Mouse (Mus musculus) Patski (cell line): Measurements from ENCODE around the gene Alg1. TPM values are rescaled to one million over a fixed set of nuclear protein-coding genes. Genes with fewer than 3 reads are reported as not detected.

Experiments used
- ATAC-seq: fragments of 100-300 bp; one replicate; pipeline ENCODE4 v1.8.0; 2021
- CTCF ChIA-PET: fragments of 350-600 bp; sonication (Branson Sonifier 250); formaldehyde crosslinking; loops from one replicate; lab custom pipeline; 2022; ENCODE audit warnings: inconsistent platforms; lab: Charles Lee
- POLR2A ChIA-PET: fragments of 350-600 bp; sonication (Branson Sonifier 250); formaldehyde crosslinking; loops from one replicate; lab custom pipeline; 2022; ENCODE audit warnings: antibody characterized with exemption, inconsistent platforms; lab: Charles Lee
- DNase-seq: peaks from one replicate; pipeline ENCODE4 v3.0.0-alpha.2; 2011; ENCODE audit warnings: low read depth, low spot score
- H3K27me3 ChIP-seq: fragments of 371-371 bp; one replicate; pipeline ENCODE4 v1.5.1; 2021
- CTCF ChIP-seq: fragments of 100-300 bp; IDR thresholded peaks from one replicate; pipeline ENCODE4 v1.5.1; 2021
- in situ Hi-C: fragments of 300-500 bp; cut with MboI; formaldehyde crosslinking; loops from 3 replicates; pipeline ENCODE4 v1.11.1; 2018; ENCODE audit warnings: low pct_unique_long_range_greater_than_20kb, mixed read lengths
- polyA plus RNA-seq: library from polyadenylated mRNA; unstranded; gene quantifications from one replicate; pipeline ENCODE4 v1.2.3, GENCODE M21; 2021

The Alg1 gene
- polyA plus RNA-seq, 1 experiment from 2014 or later = 37.4 TPM

DNA sequence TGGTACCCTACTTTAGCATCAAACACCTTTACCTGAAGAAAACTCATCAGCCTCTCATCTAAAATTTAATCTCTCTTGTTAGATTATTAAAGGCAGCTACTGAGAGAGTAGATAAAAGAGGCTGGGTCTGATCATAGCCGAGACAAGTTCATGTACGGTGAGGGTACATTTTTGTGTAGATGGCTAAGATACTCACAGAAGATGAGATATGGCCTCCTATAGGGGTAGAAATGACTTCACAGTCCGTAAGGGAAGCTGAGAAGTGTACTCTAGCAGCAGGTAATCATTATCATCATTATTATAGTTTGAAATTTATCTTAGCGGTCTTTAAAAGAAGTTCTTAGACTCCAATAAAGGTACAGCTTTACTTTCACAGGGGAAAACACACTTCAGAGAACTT lies 439 bp upstream of the Alg1 start:
- CTCF ChIA-PET = interaction anchor here (0.8 to 1.5 kb wide), 3 partner anchors 13 to 30 kb away, joined by 3 to 4 read pairs (median 3); no protein-coding TSS in a partner anchor
- POLR2A ChIA-PET = no interaction called here
- peaks cover 10% of the 10 kb centered on the region for H3K27me3 ChIP-seq
- in situ Hi-C loops = no loop called here
- TF ChIP-seq CTCF = no peak
- ATAC-seq (no peak), DNase-seq (no peak)

DNA sequence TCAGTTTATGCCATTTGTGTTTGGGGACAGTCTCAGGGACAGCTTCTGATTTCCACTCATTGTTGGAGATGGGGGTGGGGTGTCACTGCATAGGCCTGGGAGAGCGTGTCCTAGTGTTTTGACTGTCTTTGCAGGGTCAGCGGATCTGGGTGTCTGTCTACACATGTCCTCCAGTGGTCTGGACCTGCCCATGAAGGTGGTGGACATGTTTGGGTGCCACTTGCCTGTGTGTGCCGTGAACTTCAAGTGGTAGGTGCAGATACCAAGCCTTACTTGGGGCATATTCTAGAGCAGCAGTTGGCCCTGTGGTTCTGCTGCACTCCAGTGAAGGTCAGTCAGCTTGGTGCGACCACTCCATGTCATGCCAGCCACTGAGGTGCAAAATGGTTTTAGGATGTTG lies 8.9 kb downstream of the Alg1 start:
- ATAC-seq (no peak), DNase-seq (no peak)
- no peaks in the 10 kb centered on the region for H3K27me3 ChIP-seq
- no peak for TF ChIP-seq CTCF
- ChIA-PET POLR2A (no interaction called here), CTCF (interaction anchor here (1.0 to 4.3 kb wide), 2 partner anchors 12 to 36 kb away, joined by 3 to 52 read pairs; partner anchors contain the start of gene Eef2kmt)
- in situ Hi-C loops = no loop called here

DNA sequence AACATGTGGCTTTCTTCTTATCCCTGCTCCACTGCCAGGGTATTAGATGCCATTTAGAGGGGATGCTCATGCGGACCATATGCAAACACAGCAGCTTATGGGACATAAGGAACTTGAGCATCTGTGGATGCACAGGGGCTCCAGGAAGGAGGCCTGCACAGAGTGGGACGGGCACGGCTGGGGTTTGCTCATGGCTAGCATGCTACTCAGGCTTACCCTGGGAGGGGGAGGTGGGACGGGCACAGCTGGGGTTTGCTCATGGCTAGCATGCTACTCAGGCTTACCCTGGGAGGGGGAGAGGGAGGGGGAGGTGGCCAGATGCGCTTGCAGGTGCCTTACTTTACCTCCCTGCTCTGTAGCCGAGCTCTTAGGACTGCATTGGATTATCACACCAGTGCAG lies 9.5 kb downstream of the Alg1 start:
- ATAC-seq (no peak), DNase-seq (no peak)
- no peak for TF ChIP-seq CTCF
- no peaks in the 10 kb centered on the region for H3K27me3 ChIP-seq
- POLR2A ChIA-PET = no interaction called here
- in situ Hi-C loops = no loop called here
- CTCF ChIA-PET = interaction anchor here (1.0 to 4.3 kb wide), 6 partner anchors 8 to 37 kb away, joined by 3 to 52 read pairs (median 6); partner anchors contain the start of gene Eef2kmt

DNA sequence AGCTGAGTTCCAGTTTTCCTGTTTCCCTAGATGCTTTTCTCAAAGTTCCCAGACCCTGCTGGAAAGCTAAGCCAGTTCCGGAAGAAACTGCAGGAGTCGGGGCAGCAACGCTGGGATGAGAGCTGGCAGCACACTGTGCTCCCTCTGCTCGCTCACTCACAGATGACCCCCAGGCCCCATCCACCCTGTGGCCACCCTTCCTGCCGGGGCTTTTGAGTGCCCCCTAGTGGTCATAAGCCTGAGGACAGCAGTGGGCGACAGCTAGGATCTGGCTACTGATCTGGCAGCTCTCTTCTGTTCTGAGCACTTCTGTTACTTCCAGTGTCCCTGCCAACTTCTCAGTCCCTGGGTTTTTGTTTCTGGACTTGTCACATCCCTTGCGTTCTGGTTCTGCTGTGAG lies 11.0 kb downstream of the Alg1 start:
- ATAC-seq = peak; percentile 87

DNA sequence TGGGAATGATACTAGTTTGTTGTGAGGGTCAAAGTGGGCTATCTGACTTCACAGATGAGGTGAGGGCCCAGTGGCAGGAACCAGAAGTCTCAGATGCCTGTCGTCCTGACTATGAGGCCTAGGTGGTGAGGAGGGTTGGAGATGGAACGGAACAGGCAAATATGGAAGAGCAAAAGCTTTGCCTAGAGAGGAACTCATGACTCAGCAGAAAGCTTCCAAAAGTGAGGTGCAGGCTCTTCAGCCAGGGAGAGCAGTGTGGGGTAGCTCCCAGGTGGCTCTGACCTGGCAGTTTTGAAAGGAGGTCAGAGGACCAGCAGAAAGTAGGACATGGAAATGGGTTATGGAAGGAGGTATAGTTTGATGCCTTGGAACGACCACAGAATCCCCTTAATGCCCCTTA lies 17.5 kb downstream of the Alg1 start:
- no peak for DNase-seq
- in situ Hi-C loops = no loop called here
- CTCF ChIA-PET = no interaction called here
- POLR2A ChIA-PET = interaction anchor here (1.1 to 1.3 kb wide), 2 partner anchors 11 to 15 kb away, joined by 3 read pairs; no protein-coding TSS in a partner anchor
- TF ChIP-seq CTCF = no peak
- H3K27me3 ChIP-seq = no peaks in the 10 kb centered on the region
- no peak for ATAC-seq

More for the DNA sequence above, 11.0 kb downstream of the Alg1 start:
- in situ Hi-C loops = no loop called here
- POLR2A ChIA-PET = interaction anchor here (0.6 to 1.3 kb wide), 2 partner anchors 10 to 190 kb away, joined by 3 to 5 read pairs; no protein-coding TSS in a partner anchor
- H3K27me3 ChIP-seq = no peaks in the 10 kb centered on the region
- CTCF ChIA-PET = interaction anchor here (0.8 to 4.3 kb wide), 8 partner anchors 10 to 44 kb away, joined by 3 to 52 read pairs (median 8); partner anchors contain the start of gene Eef2kmt
- DNase-seq = no peak
- no peak for TF ChIP-seq CTCF

DNA sequence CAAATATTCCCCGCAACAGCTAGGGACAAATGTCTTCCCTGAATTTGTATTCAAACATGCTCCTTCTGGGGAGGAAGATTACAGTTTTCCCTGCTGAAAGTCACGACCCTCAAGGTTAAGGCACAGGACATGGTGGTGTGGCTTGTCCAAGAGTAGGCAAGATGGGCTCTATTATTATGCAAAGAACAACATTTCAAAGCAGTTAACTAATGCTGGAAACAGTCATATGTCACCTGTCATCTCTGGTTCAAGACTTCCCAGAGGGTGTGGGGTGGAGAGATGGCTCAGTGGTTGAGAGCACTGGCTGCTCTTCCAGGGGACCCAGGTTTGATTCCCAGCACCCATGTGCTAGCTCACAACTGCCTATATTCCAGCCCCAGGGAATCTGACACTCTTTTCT lies 18.8 kb downstream of the Alg1 start:
- ATAC-seq (no peak), DNase-seq (no peak)
- TF ChIP-seq CTCF = no peak
- in situ Hi-C loops = no loop called here
- H3K27me3 ChIP-seq = no peaks in the 10 kb centered on the region
- ChIA-PET POLR2A (interaction anchor here (1.1 kb wide), 1 partner anchor 12 kb away, joined by 3 read pairs; no protein-coding TSS in a partner anchor), CTCF (interaction anchor here (4.1 kb wide), 1 partner anchor 8 kb away, joined by 52 read pairs; no protein-coding TSS in a partner anchor)

DNA sequence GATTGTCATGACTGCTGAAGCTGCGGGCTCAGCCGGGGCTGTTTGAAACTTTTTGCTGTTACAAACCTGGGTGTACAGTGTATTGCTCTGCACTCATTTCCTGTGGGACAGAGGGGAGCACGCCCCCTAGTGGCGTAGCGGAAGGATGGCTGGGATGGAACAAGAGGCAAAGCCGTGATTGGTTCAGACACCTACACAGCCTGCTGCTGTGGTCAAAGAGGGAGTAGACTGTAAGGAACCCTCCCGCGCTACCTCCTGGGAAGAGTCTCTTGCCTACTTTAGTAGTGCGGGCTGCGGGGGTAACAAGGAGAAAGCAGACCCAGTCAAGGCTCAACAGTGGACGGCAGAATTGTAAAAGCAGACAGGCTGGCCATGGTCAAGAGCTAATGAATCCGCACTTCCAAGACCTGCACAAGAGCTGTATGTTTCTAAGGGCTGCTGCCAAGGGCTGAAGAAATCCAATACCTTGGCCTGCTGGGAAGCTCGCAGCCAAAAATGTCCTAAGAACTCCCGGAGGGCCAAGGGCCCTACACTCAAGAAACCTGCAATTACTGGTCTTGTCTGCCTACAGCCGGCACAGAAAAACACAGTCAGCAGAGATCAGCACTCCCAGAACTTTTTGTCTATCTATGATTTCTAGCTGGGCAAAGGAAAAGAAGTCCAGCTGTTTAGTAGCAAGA lies 21.1 kb downstream of the Alg1 start:
- H3K27me3 ChIP-seq = no peaks in the 10 kb centered on the region
- TF ChIP-seq CTCF = no peak
- DNase-seq (peak; percentile 54), ATAC-seq (peak; percentile 77)
- ChIA-PET CTCF (interaction anchor here (0.6 to 4.1 kb wide), 11 partner anchors 11 to 53 kb away, joined by 3 to 52 read pairs (median 5); partner anchors contain the start of gene Nagpa), POLR2A (interaction anchor here (1.0 to 1.3 kb wide), 2 partner anchors 46 to 53 kb away, joined by 3 read pairs; no protein-coding TSS in a partner anchor)
- in situ Hi-C loops = no loop called here

DNA sequence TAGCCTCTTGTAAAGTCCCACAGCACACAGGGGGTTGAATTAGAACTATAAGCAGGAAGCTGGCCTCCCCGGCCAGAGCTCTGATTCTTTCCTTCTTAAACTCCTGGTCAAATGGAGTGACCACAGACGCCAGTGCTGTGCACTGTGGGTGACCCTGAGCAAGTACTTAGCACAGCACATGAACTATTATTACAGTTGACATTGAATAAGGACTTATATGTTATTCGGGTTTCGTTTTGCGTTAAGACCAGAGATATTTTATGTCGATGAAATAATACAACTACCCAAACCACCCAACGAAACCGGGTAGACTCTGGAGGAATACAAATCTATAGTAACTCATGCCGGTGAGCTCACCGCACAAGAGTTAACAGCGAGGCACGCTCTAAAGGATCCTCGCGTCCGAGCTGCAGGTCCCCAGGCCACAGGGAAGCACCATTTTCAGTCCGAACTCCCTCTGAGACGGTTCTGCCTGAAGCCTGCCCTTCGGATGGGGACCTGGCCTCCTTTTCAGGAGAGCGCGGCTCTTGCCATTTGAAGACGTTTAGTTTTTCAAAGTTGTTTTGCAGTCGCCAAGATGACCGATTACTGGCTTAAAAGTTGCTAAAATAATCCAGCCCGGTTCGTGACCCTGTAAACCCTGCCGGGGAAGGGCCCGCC lies 21.8 kb downstream of the Alg1 start:
- DNase-seq (peak; percentile 6), ATAC-seq (no peak)
- in situ Hi-C loops = no loop called here
- CTCF ChIA-PET = interaction anchor here (0.6 to 4.1 kb wide), 8 partner anchors 11 to 52 kb away, joined by 3 to 52 read pairs (median 6); partner anchors contain the start of gene Nagpa
- POLR2A ChIA-PET = interaction anchor here (1.0 to 1.3 kb wide), 2 partner anchors 47 to 53 kb away, joined by 3 read pairs; no protein-coding TSS in a partner anchor
- no peaks in the 10 kb centered on the region for H3K27me3 ChIP-seq
- TF ChIP-seq CTCF = no peak

DNA sequence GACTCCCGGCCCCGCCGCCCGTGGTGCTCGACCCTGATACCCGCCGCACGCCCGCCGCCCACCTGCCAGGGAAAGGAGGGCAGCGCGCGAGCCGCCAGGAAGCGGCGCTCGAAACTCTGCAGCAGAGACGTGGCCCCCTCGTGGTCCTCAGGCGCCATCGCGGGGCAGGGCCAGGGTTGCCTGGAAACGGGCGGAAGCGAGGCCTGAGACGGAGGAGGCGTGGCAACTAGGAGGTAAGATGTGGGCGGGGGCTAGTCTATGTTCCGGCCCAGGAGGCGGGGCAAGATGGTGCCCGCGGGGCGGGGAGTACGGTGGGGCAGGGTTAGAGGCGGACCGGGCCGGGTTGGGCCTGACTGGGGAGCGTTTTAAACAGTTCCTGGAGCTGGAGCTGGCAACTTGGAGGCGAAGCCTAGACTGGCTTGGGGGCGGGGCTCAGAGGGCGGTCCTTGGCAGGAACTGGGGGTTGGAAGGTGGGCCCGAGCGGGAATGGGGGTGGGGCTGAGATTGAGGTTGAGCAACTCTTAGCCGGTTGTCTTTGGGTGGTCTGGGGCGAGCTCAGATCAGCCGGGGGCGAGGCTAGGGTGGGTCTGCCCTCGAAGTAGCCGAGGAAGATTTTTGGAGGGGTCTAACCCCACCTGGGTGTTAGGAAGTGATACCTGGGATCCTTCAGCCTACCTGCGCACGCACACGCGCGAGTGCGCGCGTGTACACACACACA lies 22.5 kb downstream of the Alg1 start, which contains the start of gene Eef2kmt:
TSS of gene Eef2kmt (minus strand) at position 205 of the 718 bp plus-strand sequence.
- POLR2A ChIA-PET = interaction anchor here (1.3 kb wide), 1 partner anchor 54 kb away, joined by 3 read pairs; no protein-coding TSS in a partner anchor
- no peak for TF ChIP-seq CTCF
- in situ Hi-C loops = no loop called here
- CTCF ChIA-PET = interaction anchor here (4.1 kb wide), 1 partner anchor 12 kb away, joined by 52 read pairs; no protein-coding TSS in a partner anchor
- DNase-seq (peak; percentile 85), ATAC-seq (peak; percentile 91)
- H3K27me3 ChIP-seq = no peaks in the 10 kb centered on the region

DNA sequence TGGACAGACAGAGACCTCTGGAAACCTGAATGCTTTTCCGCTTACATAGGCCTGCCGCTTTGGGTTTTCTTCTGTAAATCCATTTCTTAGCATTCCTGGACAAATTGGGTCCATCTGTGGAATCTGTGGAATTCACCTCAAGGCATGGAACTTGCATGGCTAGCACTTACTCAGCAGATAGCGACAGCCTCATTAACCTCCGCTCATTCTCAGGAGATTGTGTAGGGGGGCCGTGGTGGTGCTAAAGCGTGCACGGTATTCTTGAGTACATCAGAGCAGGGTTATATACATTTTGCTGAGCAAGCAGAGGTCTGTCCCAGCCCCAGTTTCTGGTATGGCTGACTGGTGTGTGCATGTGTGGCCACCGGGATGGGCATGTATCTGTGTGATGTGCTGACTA lies 29.7 kb downstream of the Alg1 start:
- ATAC-seq (peak; percentile 90), DNase-seq (peak; percentile 33)
- no peaks in the 10 kb centered on the region for H3K27me3 ChIP-seq
- ChIA-PET CTCF (no interaction called here), POLR2A (no interaction called here)
- no peak for TF ChIP-seq CTCF
- in situ Hi-C loops = no loop called here
